Mouse (Mus musculus) liver, embryonic 14.5 days (tissue): ENCODE data around the gene Rbfox1.

Experiments used
- CTCF ChIP-seq: IDR thresholded peaks from 2 replicates; pipeline ENCODE4 v1.5.1; 2016; ENCODE audit warnings: antibody characterized with exemption, low read depth, control low read depth
- EP300 ChIP-seq: IDR thresholded peaks from 2 replicates; pipeline ENCODE4 v1.6.1; 2016; ENCODE audit warnings: antibody characterized with exemption, low read depth

- TF ChIP-seq CTCF (no peak), EP300 (no peak)
Observed at GRCm38 (mm10) chr16:6732646-6733045, 847.5 kb downstream of the Rbfox1 start.
